Mouse (Mus musculus) liver, embryonic 13.5 days (tissue): Measurements from ENCODE around the gene Rasl11b. TPM values are rescaled to one million over a fixed set of nuclear protein-coding genes. Genes with fewer than 3 reads are reported as not detected.
A peak's percentile ranks its signal among the peaks of the same experiment; 100 is the strongest.

Experiments used
- ATAC-seq: fragments of 200-750 bp; cut with Nextera tagmentation; 2 replicates; pipeline ENCODE4 v1.8.0; 2017; ENCODE audit warnings: low read depth, mild to moderate bottlenecking, moderate number of reproducible peaks, moderate library complexity
- DNase-seq: peaks from one replicate; pipeline ENCODE4 v3.0.0; 2022
- H3K27ac ChIP-seq: fragments of 300-500 bp; sonication (generic); 2 replicates; pipeline ENCODE4 v1.5.1; 2015; ENCODE audit warnings: moderate library complexity, mild to moderate bottlenecking, inconsistent platforms
- H3K27me3 ChIP-seq: fragments of 300-500 bp; sonication (generic); 2 replicates; pipeline ENCODE4 v1.6.1; 2015; ENCODE audit warnings: mild to moderate bottlenecking, inconsistent platforms
- H3K36me3 ChIP-seq: fragments of 300-500 bp; sonication (generic); 2 replicates; pipeline ENCODE4 v1.6.1; 2015; ENCODE audit warnings: mild to moderate bottlenecking, inconsistent platforms
- H3K4me1 ChIP-seq: fragments of 300-500 bp; sonication (generic); replicated peaks from 2 replicates; pipeline ENCODE4 v1.6.1; 2015; ENCODE audit warnings: inconsistent platforms
- H3K4me2 ChIP-seq: fragments of 300-500 bp; sonication (generic); 2 replicates; pipeline ENCODE4 v1.6.1; 2015; ENCODE audit warnings: inconsistent platforms, mild to moderate bottlenecking, moderate library complexity
- H3K4me3 ChIP-seq: fragments of 300-500 bp; sonication (generic); replicated peaks from 2 replicates; pipeline ENCODE4 v1.5.1; 2015; ENCODE audit warnings: mild to moderate bottlenecking, inconsistent platforms
- H3K9ac ChIP-seq: fragments of 300-500 bp; sonication (generic); 2 replicates; pipeline ENCODE4 v1.6.1; 2015; ENCODE audit warnings: mild to moderate bottlenecking, inconsistent platforms
- H3K9me3 ChIP-seq: fragments of 300-500 bp; sonication (generic); replicated peaks from 2 replicates; pipeline ENCODE4 v1.6.1; 2016; ENCODE audit warnings: inconsistent platforms
- WGBS: fragments of 180-500 bp; shearing (Covaris S2); methylation state at CpG from one replicate; pipeline ENCODE4 v1.1.7; 2015; ENCODE audit not compliant: insufficient replicate concordance; 5-methylcytosine and 5-hydroxymethylcytosine counted together
- polyA plus RNA-seq: library from polyadenylated mRNA; unstranded; fragments of >200 nt; fragmentation: Nextera tagmentation; extraction: Ambion mirVana; gene quantifications from 2 replicates; pipeline ENCODE4 v1.2.1, GENCODE M21; 2015

Rasl11b gene
- polyA plus RNA-seq, result 4.3 and 5.1 TPM in 2 replicates

DNA sequence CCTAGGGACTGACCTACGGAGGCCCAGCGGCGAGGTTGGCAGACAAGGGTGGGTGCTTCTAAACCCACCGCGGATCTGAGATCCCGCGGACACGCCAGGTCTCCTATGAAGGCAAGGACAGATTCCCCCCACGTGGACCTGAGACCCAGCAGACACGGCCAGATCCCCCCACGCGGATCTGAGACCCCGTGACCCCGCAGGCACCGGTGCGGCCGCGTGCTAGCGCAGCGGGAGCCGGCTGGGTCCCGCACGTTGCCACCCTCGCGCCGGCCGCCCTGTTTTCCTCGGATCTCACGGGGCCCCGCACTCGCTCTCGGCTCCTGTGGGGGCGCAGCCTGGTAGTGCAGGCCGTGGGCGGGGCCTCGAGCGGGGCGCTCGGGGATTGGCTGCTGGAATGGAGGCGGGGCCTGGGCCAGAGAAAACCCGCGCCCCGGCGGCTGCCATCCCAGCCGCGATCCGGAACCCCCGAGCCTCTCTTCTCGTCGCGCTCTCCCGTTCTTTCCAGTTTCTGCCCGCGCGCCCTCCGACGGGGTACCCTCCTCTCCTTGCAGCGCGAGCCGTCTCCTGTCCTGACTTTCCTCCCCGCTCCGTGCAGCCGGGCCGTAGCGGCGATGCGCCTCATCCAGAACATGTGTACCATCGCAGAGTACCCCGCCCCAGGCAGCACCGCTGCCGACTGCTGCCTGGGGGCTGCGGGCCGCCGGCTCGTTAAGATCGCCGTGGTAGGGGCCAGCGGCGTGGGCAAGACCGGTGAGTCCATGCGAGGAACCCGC, at the start of gene Rasl11b:
TSS of gene Rasl11b (plus strand) at position 446 of the 773 bp plus-strand sequence.
- peak; percentile 92 for ATAC-seq
- H3K27me3 ChIP-seq, result peaks cover 52% of the 10 kb centered on the region
- peaks cover 28% of the 10 kb centered on the region for H3K4me1 ChIP-seq

DNA sequence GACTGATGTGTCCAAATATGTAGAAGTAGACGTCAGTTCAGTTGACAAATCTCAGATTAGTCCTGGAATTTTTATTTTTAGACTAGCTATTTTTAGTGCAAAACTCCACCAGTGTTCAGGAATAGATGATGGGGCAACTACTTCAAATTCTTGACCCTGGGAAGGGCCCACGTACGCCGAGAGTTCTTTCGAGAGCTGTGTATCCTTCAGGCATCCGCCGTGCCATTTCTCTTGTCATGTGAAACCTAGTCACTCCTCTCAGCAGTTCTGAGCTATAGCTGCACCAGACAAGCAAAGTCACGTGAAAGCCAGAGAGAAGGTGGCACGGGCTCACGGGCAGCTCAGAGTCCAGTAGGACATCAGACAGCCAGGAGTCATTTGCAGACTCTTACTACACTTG, 47.5 kb upstream of the Rasl11b start:
- Histone ChIP-seq H3K9ac (no peak overlapping the region), H3K4me3 (no peak overlapping the region), H3K27me3 (no peaks in the 10 kb centered on the region), H3K36me3 (no peaks in the 10 kb centered on the region), H3K4me1 (peaks cover 23% of the 10 kb centered on the region), H3K27ac (no peak overlapping the region), H3K9me3 (no peaks in the 10 kb centered on the region), H3K4me2 (no peak overlapping the region)
- 70% methylated on average over 10 of the region's 10 CpGs for WGBS
- ATAC-seq (no peak), DNase-seq (no peak)

More for the DNA sequence above, at the start of gene Rasl11b:
- H3K4me2 ChIP-seq, result peak within 1 kb of the TSS; percentile 88
- H3K4me3 ChIP-seq, result peak within 1 kb of the TSS; percentile 66
- under 1% methylated on average over 82 of the region's 82 CpGs for WGBS
- H3K27ac ChIP-seq, result no peak within 1 kb of the TSS
- H3K9ac ChIP-seq, result peak within 1 kb of the TSS; percentile 74
- DNase-seq, result peak; percentile 86
- no peaks in the 10 kb centered on the region for H3K9me3 ChIP-seq
- peaks cover 8% of the 10 kb centered on the region; the same call in 1 of the 2 replicates for H3K36me3 ChIP-seq

DNA sequence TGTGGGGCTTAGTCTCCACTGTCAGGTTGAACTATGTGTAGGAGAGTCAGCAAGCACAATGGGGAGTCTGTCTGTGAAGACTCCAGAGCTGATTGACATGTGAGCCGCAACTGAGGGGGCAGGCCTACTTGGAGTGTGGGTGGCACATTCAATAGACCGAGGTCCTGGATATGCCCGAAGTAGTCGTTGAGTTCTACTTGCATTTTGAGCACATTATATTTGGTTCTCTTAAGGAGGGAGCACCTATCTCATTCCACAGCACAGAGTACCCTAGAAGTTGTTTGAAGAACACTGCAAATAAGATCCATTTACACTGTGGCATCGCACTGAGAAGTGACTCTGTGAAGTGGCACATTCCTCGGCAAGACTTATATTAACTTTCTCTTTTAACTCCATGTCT, 45.1 kb upstream of the Rasl11b start:
- Histone ChIP-seq H3K36me3 (no peaks in the 10 kb centered on the region), H3K4me2 (no peak overlapping the region), H3K27me3 (no peaks in the 10 kb centered on the region), H3K4me3 (no peak overlapping the region), H3K9me3 (no peaks in the 10 kb centered on the region), H3K9ac (no peak overlapping the region), H3K4me1 (peaks cover 2% of the 10 kb centered on the region), H3K27ac (no peak overlapping the region)
- 82% methylated on average over 6 of the region's 6 CpGs for WGBS
- no peak for ATAC-seq
- DNase-seq, result no peak

DNA sequence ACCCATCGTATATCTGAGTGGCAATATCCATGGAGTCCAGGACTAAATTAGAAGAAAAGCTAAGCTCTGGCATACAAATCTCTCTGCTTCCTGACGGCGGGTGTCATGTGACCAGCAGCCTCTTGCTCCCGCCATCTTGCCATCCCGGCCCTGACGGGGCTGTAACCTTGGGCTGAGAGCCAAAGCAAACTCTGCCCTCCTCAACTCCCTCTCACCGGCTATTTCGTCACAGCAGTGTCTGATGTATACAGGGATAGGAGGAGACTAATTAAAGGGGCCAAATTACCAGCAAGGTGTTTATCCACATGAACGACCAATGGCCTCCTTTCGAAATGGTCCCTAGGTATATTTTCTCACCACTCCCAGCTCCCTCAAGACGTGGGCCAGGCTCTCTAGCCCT, 43.3 kb upstream of the Rasl11b start:
- Histone ChIP-seq H3K36me3 (no peaks in the 10 kb centered on the region), H3K27me3 (no peaks in the 10 kb centered on the region), H3K4me3 (no peak overlapping the region), H3K4me2 (no peak overlapping the region), H3K4me1 (no peaks in the 10 kb centered on the region), H3K9ac (no peak overlapping the region), H3K9me3 (no peaks in the 10 kb centered on the region), H3K27ac (no peak overlapping the region)
- WGBS, result 75% methylated on average over 11 of the region's 11 CpGs
- ATAC-seq (no peak), DNase-seq (no peak)

DNA sequence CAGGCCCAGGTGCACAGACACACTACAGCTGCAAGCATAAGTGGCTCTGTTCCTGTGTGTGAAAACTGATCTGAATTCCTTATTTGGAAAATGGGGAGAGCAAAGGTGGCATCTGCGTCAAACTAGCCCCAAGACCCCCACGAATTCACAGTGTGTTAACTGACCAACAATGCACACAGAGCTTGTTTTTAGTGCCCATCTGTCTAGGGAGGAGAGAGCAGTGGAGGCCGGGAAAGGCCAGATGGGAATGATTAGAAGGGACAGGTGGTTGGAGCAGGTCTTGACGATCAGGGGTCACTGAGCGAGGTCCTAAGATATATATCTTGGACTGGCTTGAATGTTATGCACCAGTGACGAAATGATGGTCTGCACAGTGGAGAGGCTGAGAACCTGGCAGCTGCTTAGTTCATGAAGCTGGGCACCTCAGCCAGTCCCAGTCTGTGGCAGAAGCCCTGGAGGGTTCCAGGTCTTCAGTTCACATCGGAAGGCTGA, 39.2 kb upstream of the Rasl11b start:
- no peak overlapping the region for H3K4me2 ChIP-seq
- H3K9ac ChIP-seq, result no peak overlapping the region
- H3K36me3 ChIP-seq, result no peaks in the 10 kb centered on the region
- no peaks in the 10 kb centered on the region for H3K27me3 ChIP-seq
- no peaks in the 10 kb centered on the region for H3K9me3 ChIP-seq
- H3K27ac ChIP-seq, result no peak overlapping the region
- no peak for ATAC-seq
- WGBS, result 69% methylated on average over 7 of the region's 7 CpGs
- no peak for DNase-seq
- H3K4me3 ChIP-seq, result no peak overlapping the region
- peaks cover 10% of the 10 kb centered on the region for H3K4me1 ChIP-seq

DNA sequence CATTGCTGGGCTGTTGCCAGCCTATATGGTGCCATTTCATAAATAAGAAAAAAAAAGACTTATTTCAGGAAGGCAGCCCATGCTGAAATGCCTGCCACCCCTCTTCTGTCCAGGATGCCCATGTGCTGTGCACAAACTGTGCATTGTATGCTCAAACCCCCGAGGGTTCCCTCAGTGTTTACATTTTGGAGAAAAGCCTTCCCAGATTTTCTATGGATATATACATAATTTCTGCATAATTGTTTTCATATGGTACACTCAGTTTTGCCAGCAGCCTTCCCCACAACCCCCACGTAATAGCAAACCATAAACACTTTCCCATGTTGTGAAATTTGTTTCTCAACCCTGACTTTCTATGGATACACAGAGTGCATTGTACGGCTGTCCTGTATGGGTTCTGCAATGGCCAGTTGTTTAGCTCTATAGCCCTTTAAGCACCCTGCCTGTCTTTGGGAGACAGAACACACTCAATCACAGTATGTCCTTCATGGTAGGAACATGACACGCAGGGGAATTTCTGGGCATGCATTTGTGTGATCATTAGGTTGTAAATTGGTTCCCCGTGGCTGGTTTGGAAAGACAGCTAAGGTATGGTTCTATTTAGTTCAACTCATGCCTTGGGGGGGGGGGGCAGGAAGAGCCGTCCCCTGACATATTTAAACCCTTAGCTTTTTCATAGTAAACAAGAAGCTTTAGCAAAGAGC, 36.0 kb upstream of the Rasl11b start:
- no peak overlapping the region for H3K4me3 ChIP-seq
- WGBS, result 75% methylated on average over 6 of the region's 6 CpGs
- no peak for DNase-seq
- peaks cover 13% of the 10 kb centered on the region for H3K4me1 ChIP-seq
- no peak overlapping the region for H3K9ac ChIP-seq
- H3K36me3 ChIP-seq, result no peaks in the 10 kb centered on the region
- ATAC-seq, result no peak
- H3K9me3 ChIP-seq, result no peaks in the 10 kb centered on the region
- no peak overlapping the region for H3K4me2 ChIP-seq
- no peaks in the 10 kb centered on the region; the same call in 1 of the 2 replicates for H3K27me3 ChIP-seq
- H3K27ac ChIP-seq, result no peak overlapping the region

DNA sequence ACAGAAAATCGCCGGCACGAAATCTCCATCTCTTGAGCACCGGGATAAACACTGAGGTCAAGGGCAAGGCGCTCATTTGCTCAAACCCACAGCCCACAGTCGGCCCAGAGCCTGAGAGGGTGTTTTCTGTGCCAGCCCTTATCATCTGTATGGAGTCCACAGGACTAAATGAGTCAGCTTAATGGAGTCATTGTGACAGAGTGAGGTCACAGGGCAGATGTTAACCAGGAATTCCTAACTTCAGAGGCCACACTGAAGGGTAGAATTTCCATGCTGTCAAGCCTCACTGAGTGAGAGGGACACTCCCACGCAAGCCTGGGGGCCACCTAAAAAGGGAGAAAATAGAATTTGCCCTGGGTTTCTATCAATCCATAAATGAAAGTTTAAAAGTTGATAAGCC, 35.2 kb upstream of the Rasl11b start:
- H3K27me3 ChIP-seq, result no peaks in the 10 kb centered on the region; the same call in 1 of the 2 replicates
- H3K4me2 ChIP-seq, result no peak overlapping the region
- no peak for DNase-seq
- peaks cover 13% of the 10 kb centered on the region for H3K4me1 ChIP-seq
- WGBS, result 56% methylated on average over 7 of the region's 7 CpGs
- no peak overlapping the region for H3K4me3 ChIP-seq
- no peak overlapping the region for H3K27ac ChIP-seq
- H3K36me3 ChIP-seq, result no peaks in the 10 kb centered on the region
- no peak; the same call in 1 of the 2 replicates for ATAC-seq
- H3K9me3 ChIP-seq, result no peaks in the 10 kb centered on the region
- H3K9ac ChIP-seq, result no peak overlapping the region

DNA sequence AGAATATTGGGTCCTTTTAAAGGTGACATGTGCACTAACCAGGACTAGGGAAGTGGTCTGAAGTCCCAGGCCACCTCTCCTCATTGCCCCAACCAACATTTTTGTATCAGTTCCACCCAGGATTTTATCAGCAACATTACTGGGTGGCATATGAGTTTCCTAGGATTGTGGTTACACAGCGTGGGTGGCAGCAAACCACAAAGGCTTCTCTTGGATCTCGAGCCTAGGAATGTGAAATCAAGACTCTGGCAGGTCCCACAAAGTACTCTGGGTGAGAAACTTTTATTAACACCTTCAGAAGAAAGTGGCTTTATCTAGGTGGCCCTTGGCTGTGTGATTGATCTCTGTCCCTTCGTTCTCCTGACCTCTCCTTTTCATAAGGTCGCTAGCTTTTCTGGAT, 34.7 kb upstream of the Rasl11b start:
- Histone ChIP-seq H3K9ac (no peak overlapping the region), H3K36me3 (no peaks in the 10 kb centered on the region), H3K9me3 (no peaks in the 10 kb centered on the region), H3K4me3 (no peak overlapping the region), H3K4me2 (no peak overlapping the region), H3K4me1 (peaks cover 13% of the 10 kb centered on the region), H3K27ac (no peak overlapping the region), H3K27me3 (no peaks in the 10 kb centered on the region; the same call in 1 of the 2 replicates)
- DNase-seq, result no peak
- no peak for ATAC-seq
- 39% methylated on average over 4 of the region's 4 CpGs for WGBS

DNA sequence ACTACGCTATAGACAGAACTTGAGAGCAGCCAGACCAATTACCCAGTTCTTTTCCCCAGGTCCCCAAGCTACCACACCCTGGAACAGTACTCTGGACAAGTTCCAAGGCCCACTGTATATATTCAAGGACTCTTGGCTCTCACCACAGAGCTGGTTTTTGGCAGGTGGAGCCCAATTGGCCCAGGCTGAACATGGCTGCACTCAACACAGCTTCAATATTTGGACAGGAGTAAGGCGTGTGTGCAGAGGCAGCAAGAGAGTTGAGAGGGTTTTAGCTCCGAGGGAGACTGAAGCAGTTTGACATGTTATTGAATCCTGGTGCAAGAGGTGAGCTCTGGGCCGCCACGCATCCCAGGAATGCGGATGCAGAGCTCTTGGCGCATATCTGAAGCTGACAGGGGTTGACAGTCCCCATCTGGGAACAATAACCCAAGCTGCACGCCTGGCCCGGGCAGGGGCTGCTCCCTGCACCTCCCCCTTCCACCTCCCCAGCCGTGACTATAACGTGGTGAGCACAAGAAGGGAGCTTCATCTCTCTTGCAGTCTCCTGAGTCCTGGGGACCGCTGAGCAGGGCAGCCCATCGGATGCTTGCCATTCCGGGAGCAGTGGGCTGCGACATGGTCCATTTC, 33.7 kb upstream of the Rasl11b start:
- ATAC-seq (no peak), DNase-seq (no peak)
- Histone ChIP-seq H3K9ac (no peak overlapping the region), H3K36me3 (no peaks in the 10 kb centered on the region), H3K4me3 (no peak overlapping the region), H3K9me3 (no peaks in the 10 kb centered on the region), H3K4me2 (no peak overlapping the region), H3K4me1 (peaks cover 13% of the 10 kb centered on the region), H3K27ac (no peak overlapping the region), H3K27me3 (no peaks in the 10 kb centered on the region; the same call in 1 of the 2 replicates)
- WGBS, result 39% methylated on average over 15 of the region's 15 CpGs

DNA sequence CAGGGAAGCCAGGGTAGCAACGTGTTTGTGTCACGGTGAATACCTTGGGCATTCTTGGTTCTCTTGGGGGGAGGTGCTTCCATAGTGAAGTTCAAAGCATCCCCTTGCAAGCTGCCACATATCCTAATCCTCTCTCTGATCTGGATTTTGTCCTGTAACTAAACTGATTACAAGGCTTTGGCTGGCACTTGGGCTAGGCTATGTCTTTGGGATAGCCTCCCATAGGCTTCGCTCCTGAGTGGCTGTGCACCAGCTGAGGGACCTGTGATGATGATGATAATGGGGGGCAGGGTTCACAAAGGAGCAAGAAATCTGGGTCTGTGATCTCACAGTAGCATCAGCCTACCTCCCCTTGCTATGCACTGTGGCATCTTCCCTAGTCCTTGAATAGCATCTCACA, 33.1 kb upstream of the Rasl11b start:
- no peak for DNase-seq
- H3K4me2 ChIP-seq, result no peak overlapping the region
- 66% methylated on average over 3 of the region's 3 CpGs for WGBS
- H3K9me3 ChIP-seq, result no peaks in the 10 kb centered on the region
- no peak overlapping the region for H3K4me3 ChIP-seq
- no peaks in the 10 kb centered on the region for H3K36me3 ChIP-seq
- ATAC-seq, result no peak
- H3K4me1 ChIP-seq, result peaks cover 13% of the 10 kb centered on the region
- H3K27me3 ChIP-seq, result no peaks in the 10 kb centered on the region; the same call in 1 of the 2 replicates
- H3K9ac ChIP-seq, result no peak overlapping the region
- H3K27ac ChIP-seq, result no peak overlapping the region

DNA sequence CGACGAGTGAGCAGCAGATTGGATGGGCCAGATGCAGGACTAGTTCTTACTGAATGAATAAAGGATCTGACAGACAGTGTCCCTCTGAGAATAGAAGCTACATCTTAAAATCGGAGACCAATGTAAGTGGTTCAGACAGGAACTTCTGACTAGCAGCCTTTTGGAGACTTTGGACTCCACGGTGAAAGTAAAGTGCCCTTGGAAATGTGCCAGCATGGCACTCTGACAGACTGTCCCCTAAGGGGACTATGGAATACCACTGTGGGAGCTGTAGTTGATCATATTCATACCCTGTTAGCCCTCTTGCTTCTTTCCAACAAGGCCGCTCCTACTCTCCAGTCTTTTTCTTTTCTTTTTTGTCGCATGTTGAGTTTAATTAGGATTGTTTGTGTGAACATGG, 31.9 kb upstream of the Rasl11b start:
- ATAC-seq (no peak), DNase-seq (no peak)
- Histone ChIP-seq H3K9ac (no peak overlapping the region), H3K36me3 (no peaks in the 10 kb centered on the region), H3K27ac (no peak overlapping the region), H3K27me3 (no peaks in the 10 kb centered on the region; the same call in 1 of the 2 replicates), H3K4me2 (no peak overlapping the region), H3K4me3 (no peak overlapping the region), H3K4me1 (peaks cover 13% of the 10 kb centered on the region), H3K9me3 (no peaks in the 10 kb centered on the region)
- whole genome bisulfite sequencing, result 72% methylated on average over 6 of the region's 6 CpGs
